Mouse (Mus musculus) T-cell, adult 2 months (primary cell): ENCODE results near the gene Arl6ip4.

ENCODE experiments used
- DNase-seq: peaks from one replicate; pipeline ENCODE4 v3.0.0; 2022; ENCODE audit warnings: low spot score

Arl6ip4 gene

DNA sequence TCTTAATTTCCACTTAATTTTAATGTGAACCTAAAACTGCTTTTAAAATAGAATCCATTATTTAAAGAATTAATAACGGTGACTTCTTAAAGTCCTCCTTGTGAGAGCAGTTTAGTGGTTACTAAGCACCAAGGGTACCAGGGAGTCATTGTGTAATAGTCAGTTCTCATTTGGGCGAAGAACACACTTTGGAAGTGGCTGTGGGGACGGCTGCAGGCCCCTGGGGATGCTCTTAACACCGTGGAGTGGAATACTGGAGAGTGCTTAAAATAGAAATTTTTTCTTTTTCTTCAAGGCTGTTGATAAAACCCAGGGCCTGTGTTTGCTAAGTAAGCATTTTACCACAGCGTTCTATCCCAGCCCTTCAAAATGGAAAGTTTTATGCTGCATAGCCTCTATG, 40.1 kb downstream of the Arl6ip4 start:
- DNase-seq: no peak

- DNase-seq: no peak
These were observed 42.4 kb downstream of the Arl6ip4 start for GRCm38 (mm10) chr5:124158305-124158704.

- DNase-seq: no peak
These were observed 43.6 kb downstream of the Arl6ip4 start for GRCm38 (mm10) chr5:124159453-124159852.

DNA sequence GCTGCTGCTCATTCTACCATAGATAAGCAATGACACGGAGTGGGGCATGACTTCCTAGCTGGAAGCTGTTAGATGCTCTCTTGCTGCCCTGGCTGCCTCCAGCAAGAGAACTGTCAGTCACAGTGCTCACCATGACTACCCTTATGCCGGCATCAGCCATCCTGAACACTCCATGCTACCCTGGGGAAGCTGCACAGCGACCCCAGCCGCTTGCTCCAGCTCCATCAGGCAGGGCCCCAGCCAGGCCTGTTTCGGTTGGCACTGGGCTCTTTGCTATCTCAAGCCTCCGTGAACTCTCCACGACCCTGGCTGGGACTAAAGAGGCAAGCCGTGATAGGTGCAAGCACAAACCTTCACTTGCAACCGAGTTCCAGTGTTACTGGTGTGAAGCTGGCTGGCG, 45.9 kb downstream of the Arl6ip4 start:
- no peak for DNase-seq

GRCm38 (mm10) chr5:124162577-124162976, 46.7 kb downstream of the Arl6ip4 start:
- DNase-seq: peak; percentile 70

DNA sequence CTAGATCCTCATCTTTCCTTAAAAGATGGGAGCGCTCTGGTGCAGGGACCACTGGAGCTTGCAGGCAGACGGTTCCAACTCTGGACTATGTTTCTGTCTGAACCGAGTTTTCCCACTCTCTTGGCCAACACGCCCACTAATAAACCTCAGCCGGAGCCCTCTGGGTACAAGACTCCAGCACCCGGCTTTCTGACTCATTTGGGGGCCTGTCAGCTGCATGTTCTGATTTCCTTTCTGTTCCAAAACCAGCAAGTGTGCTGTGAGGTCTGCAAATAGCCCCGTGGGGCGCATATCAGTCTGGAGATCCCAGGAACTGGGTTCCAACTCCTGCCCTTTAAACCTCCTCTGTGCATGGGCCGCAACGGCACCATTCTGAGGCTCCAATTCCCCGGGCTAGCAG, 47.6 kb downstream of the Arl6ip4 start:
- DNase-seq: no peak

DNA sequence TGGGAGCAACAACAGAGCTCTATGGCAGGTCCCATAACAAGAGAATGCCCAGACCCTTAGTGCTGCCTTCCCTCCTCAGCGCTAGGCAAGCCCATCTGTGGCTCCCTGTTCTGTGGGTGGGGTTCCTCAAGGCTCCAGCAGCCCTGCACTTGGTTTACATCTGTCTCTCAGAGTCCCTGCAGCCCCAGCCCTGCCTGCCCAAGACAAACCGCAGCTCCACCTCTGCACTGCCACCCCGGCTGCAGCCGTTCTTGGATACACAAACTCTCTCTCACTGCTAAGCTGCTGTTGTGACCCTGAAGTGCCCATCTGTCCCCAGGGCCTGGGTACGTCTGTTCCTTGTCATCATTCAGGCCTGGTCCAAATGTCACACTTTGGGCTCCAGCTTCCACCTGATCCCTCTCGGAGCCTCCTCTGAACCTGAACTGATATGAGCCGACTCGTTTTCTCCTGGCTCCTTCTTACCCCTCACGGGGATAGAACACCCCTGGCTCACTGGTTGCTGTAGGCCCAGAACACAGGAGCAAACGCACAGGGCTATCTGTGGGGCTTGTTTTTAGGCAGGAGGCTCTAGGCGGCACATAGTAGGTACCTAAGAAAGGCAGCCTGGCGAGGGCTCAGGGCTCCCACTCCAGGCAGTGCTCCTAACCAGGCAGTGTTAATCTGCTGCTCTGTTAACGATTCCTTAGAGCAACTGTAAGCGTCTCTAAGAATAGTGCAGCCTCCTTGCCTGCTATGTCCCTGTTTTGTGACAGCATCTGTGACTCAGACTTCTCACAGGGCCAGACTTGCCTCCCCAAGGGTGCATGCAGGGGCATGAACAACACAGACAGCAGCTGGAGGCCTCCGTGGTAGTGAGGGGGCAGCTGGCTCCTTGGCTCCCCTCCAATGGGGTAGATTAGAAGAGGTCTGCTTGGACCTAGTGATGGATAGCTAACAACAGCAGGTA, 50.0 kb downstream of the Arl6ip4 start:
- peak; percentile 35 for DNase-seq

- DNase-seq: no peak
These were observed 50.9 kb downstream of the Arl6ip4 start for GRCm38 (mm10) chr5:124166741-124167140.

DNA sequence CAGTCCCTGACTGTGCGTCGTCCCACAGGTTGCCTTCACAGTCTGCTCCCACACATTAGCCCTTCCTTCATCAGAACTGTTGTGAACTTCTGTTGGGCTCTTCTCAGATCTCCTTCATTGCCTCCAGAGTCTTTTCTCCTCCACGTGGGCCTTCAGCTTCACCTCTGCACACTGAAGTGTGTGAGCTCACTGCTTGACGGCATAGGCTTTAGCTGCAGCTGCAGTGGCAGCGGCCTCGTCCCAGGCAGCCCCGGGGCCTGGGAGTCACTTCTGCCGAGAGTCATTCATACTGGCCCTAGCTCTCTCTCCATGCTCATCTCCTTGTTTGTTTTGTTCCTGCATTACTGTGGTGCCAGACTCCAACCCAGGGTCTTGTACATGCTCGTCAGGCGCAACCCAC, 51.7 kb downstream of the Arl6ip4 start:
- no peak for DNase-seq
